ENCODE assay signal across 8 mouse cellular contexts in the genomic region with DNA sequence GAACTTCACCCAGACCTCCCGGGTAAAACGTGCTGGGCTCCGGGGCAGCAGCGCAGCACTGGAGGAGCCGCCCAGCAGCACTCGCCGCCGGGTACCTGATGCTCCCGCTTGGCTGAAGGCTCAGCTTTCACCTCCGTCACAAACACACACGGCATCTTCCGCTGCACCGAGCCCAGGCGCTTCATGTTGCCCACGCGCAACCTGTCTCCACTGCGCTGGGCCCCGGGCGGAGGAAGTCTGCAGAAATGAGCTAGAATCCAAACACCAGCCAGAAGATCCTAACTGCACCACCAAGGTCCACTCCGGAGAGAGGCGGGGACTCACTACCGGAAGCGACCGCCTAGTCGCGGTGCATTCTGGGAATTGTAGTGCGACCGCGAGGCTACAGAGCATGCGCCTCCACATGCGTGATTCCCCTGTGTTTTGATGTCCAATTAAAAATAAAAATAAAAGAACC. TPM values are rescaled to one million over a fixed set of nuclear protein-coding genes. Genes with fewer than 3 reads are reported as not detected.
DNase-seq lines count a peak whose midpoint lies in the region; ATAC-seq lines count a peak whose summit lies in the region.

No protein-coding gene starts in this region.

- ATAC-seq in megakaryocyte, adult 5-6 weeks (ENCODE audit: poor library complexity, severe bottlenecking): peak; percentile 98

- peak; percentile 89 to 97 for DNase-seq in adrenal gland, adult (ENCODE audit: inconsistent age in 2 of 2, low spot score in 1 of 2)
- DNase-seq in embryo, embryonic 10 days (ENCODE audit: low spot score): peak; percentile 96
- DNase-seq in gastrocnemius, postnatal 10 days: peak; percentile 88
- DNase-seq in induced T-regulatory cell, adult 2 months (ENCODE audit: low read depth): peak; percentile 92
- DNase-seq in left cerebral cortex, adult 8-10 months (ENCODE audit: low spot score in 2 of 2): peak; percentile 78 to 91
- DNase-seq in right cerebral cortex, adult 18-20 months: peak; percentile 92
- peak; percentile 60 for DNase-seq in urinary bladder, adult 2 months (ENCODE audit: low spot score)

RNA-seq across cellular contexts. Expression of a gene that starts 1.3 kb away (rescaled TPM):
- total RNA-seq in gastrocnemius, postnatal 10 days (2021): 1 to 10 TPM; 7.9 to 8.4 TPM
- total RNA-seq in left cerebral cortex, adult 8-10 months (2022): 10 to 100 TPM; 21.4 to 27.8 (median 23.9) TPM
- 5.8 and 6.0 TPM in 2 replicates for total RNA-seq in megakaryocyte, adult 5-6 weeks (2015)
- total RNA-seq in megakaryocyte, adult 5-6 weeks (2017): 4.2 and 8.6 TPM in 2 replicates
- polyA plus RNA-seq in urinary bladder, adult 2 months (2012; rRNA removed): 11.8 and 12.3 TPM in 2 replicates

RNA-seq across cellular contexts. Expression of a gene that starts 1.3 kb away (rescaled TPM):
- not detected for total RNA-seq in gastrocnemius, postnatal 10 days (2021)
- not detected for total RNA-seq in left cerebral cortex, adult 8-10 months (2022)
- not detected in 2 replicates for total RNA-seq in megakaryocyte, adult 5-6 weeks (2015)
- not detected in 2 replicates for total RNA-seq in megakaryocyte, adult 5-6 weeks (2017)
- not detected in 2 replicates for polyA plus RNA-seq in urinary bladder, adult 2 months (2012; rRNA removed)

Comparison
In these comparisons a context has a peak if more than half of its experiments do, and no peak if none do; other contexts are left out.
1. Peak in every context shown above with its lines: DNase-seq and ATAC-seq.